Mouse (Mus musculus) kidney, embryonic 14.5 days (tissue): ENCODE data around the gene Zdhhc14. TPM values are rescaled to one million over a fixed set of nuclear protein-coding genes. Genes with fewer than 3 reads are reported as not detected.

Source experiments
- ATAC-seq: fragments of 200-750 bp; cut with Nextera tagmentation; 2 replicates; pipeline ENCODE4 v1.8.0; 2017; ENCODE audit warnings: moderate number of reproducible peaks, mild to moderate bottlenecking, moderate TSS enrichment, moderate library complexity; ENCODE audit not compliant: low FRiP score, low TSS enrichment
- H3K27ac ChIP-seq: fragments of 300-500 bp; sonication (generic); 2 replicates; pipeline ENCODE4 v1.5.1; 2014; ENCODE audit warnings: low read depth, mild to moderate bottlenecking, low read length, moderate library complexity, mixed read lengths
- H3K27me3 ChIP-seq: fragments of 300-500 bp; sonication (generic); 2 replicates; pipeline ENCODE4 v1.6.1; 2014; ENCODE audit warnings: mild to moderate bottlenecking, low read length; ENCODE audit not compliant: control insufficient read depth, insufficient read depth
- H3K36me3 ChIP-seq: fragments of 300-500 bp; sonication (generic); 2 replicates; pipeline ENCODE4 v1.6.1; 2014; ENCODE audit warnings: low read length, mixed read lengths; ENCODE audit not compliant: control insufficient read depth, insufficient read depth
- H3K4me1 ChIP-seq: fragments of 300-500 bp; sonication (generic); 2 replicates; pipeline ENCODE4 v1.6.1; 2014; ENCODE audit warnings: low read length, mixed read lengths; ENCODE audit not compliant: control insufficient read depth, insufficient read depth
- H3K4me2 ChIP-seq: fragments of 300-500 bp; sonication (generic); replicated peaks from 2 replicates; pipeline ENCODE4 v1.6.1; 2014; ENCODE audit warnings: low read depth, mild to moderate bottlenecking, low read length
- H3K4me3 ChIP-seq: fragments of 300-500 bp; sonication (generic); 2 replicates; pipeline ENCODE4 v1.5.1; 2014; ENCODE audit warnings: mild to moderate bottlenecking, low read length
- H3K9ac ChIP-seq: fragments of 300-500 bp; sonication (generic); 2 replicates; pipeline ENCODE4 v1.6.1; 2014; ENCODE audit warnings: low read depth, mild to moderate bottlenecking, low read length, moderate library complexity
- H3K9me3 ChIP-seq: fragments of 300-500 bp; sonication (generic); 2 replicates; pipeline ENCODE4 v1.6.1; 2016; ENCODE audit warnings: low read length; ENCODE audit not compliant: control insufficient read depth
- WGBS: fragments of 180-500 bp; shearing (Covaris S2); extraction: QIAGEN DNeasy Blood & Tissue Kit; methylation state at CpG from one replicate; pipeline ENCODE4 v1.1.7; 2014; 5-methylcytosine and 5-hydroxymethylcytosine counted together
- polyA plus RNA-seq: library from polyadenylated mRNA; unstranded; fragments of >200 nt; fragmentation: Nextera tagmentation; extraction: Ambion mirVana; gene quantifications from 2 replicates; pipeline ENCODE4 v1.2.1, GENCODE M21; 2014

Gene Zdhhc14
- polyA plus RNA-seq, 1 experiment from 2014 or later: 2.7 TPM

- no peaks in the 10 kb centered on the region for H3K9me3 ChIP-seq
- H3K27ac ChIP-seq: no peak overlapping the region
- 68% methylated on average over 7 of the region's 7 CpGs for WGBS
- no peak for ATAC-seq
- H3K36me3 ChIP-seq: no peaks in the 10 kb centered on the region
- no peaks in the 10 kb centered on the region for H3K4me1 ChIP-seq
- H3K9ac ChIP-seq: no peak overlapping the region
- no peak overlapping the region for H3K4me3 ChIP-seq
- H3K27me3 ChIP-seq: no peaks in the 10 kb centered on the region
- no peak overlapping the region for H3K4me2 ChIP-seq
These were observed 176.6 kb downstream of the Zdhhc14 start for GRCm38 (mm10) chr17:5668981-5669380.

GRCm38 (mm10) chr17:5675951-5676350 lies 183.6 kb downstream of the Zdhhc14 start:
- ATAC-seq: no peak; the same call in 1 of the 2 replicates
- Histone ChIP-seq H3K9ac (no peak overlapping the region), H3K27ac (no peak overlapping the region), H3K36me3 (no peaks in the 10 kb centered on the region), H3K27me3 (no peaks in the 10 kb centered on the region), H3K9me3 (no peaks in the 10 kb centered on the region), H3K4me2 (no peak overlapping the region), H3K4me1 (no peaks in the 10 kb centered on the region), H3K4me3 (no peak overlapping the region)
- 79% methylated on average over 8 of the region's 8 CpGs for WGBS

- H3K9ac ChIP-seq: no peak overlapping the region
- peak; percentile 91 for ATAC-seq
- H3K4me3 ChIP-seq: no peak overlapping the region
- no peaks in the 10 kb centered on the region for H3K27me3 ChIP-seq
- no peaks in the 10 kb centered on the region for H3K36me3 ChIP-seq
- 8% methylated on average over 1 of the region's 1 CpGs for WGBS
- no peaks in the 10 kb centered on the region for H3K9me3 ChIP-seq
- H3K27ac ChIP-seq: no peak overlapping the region
- H3K4me2 ChIP-seq: no peak overlapping the region
- H3K4me1 ChIP-seq: no peaks in the 10 kb centered on the region
These were observed 187.0 kb downstream of the Zdhhc14 start for GRCm38 (mm10) chr17:5679315-5679714.

- ATAC-seq: no peak
- Histone ChIP-seq H3K36me3 (no peaks in the 10 kb centered on the region), H3K9ac (no peak overlapping the region), H3K4me1 (no peaks in the 10 kb centered on the region), H3K9me3 (no peaks in the 10 kb centered on the region), H3K27me3 (no peaks in the 10 kb centered on the region), H3K27ac (no peak overlapping the region), H3K4me3 (no peak overlapping the region), H3K4me2 (no peak overlapping the region)
- 79% methylated on average over 7 of the region's 7 CpGs for WGBS
These were observed 193.0 kb downstream of the Zdhhc14 start for GRCm38 (mm10) chr17:5685324-5685723.

- Histone ChIP-seq H3K9me3 (no peaks in the 10 kb centered on the region), H3K36me3 (no peaks in the 10 kb centered on the region), H3K4me1 (no peaks in the 10 kb centered on the region), H3K27me3 (no peaks in the 10 kb centered on the region), H3K9ac (no peak overlapping the region), H3K27ac (no peak overlapping the region), H3K4me2 (no peak overlapping the region), H3K4me3 (no peak overlapping the region)
- no peak for ATAC-seq
- 71% methylated on average over 4 of the region's 4 CpGs for WGBS
These were observed 195.5 kb downstream of the Zdhhc14 start for GRCm38 (mm10) chr17:5687810-5688209.

- Histone ChIP-seq H3K9me3 (no peaks in the 10 kb centered on the region), H3K9ac (no peak overlapping the region), H3K4me2 (no peak overlapping the region), H3K36me3 (no peaks in the 10 kb centered on the region), H3K27ac (no peak overlapping the region), H3K4me1 (no peaks in the 10 kb centered on the region), H3K4me3 (no peak overlapping the region), H3K27me3 (no peaks in the 10 kb centered on the region)
- ATAC-seq: no peak
- WGBS: 89% methylated on average over 2 of the region's 2 CpGs
These were observed 195.9 kb downstream of the Zdhhc14 start for GRCm38 (mm10) chr17:5688222-5688621.

- Histone ChIP-seq H3K9ac (no peak overlapping the region), H3K27ac (no peak overlapping the region), H3K27me3 (no peaks in the 10 kb centered on the region), H3K36me3 (no peaks in the 10 kb centered on the region), H3K4me2 (no peak overlapping the region), H3K4me3 (no peak overlapping the region), H3K4me1 (no peaks in the 10 kb centered on the region), H3K9me3 (no peaks in the 10 kb centered on the region)
- no peak for ATAC-seq
These were observed 196.3 kb downstream of the Zdhhc14 start for GRCm38 (mm10) chr17:5688669-5689068.

- Histone ChIP-seq H3K4me2 (no peak overlapping the region), H3K9ac (no peak overlapping the region), H3K27ac (no peak overlapping the region), H3K9me3 (no peaks in the 10 kb centered on the region), H3K4me3 (no peak overlapping the region), H3K27me3 (no peaks in the 10 kb centered on the region), H3K36me3 (no peaks in the 10 kb centered on the region), H3K4me1 (no peaks in the 10 kb centered on the region)
- WGBS: 70% methylated on average over 8 of the region's 8 CpGs
- ATAC-seq: no peak
These were observed 198.6 kb downstream of the Zdhhc14 start for GRCm38 (mm10) chr17:5690746-5691535.

GRCm38 (mm10) chr17:5692661-5693060 lies 200.3 kb downstream of the Zdhhc14 start:
- no peak overlapping the region for H3K4me3 ChIP-seq
- H3K4me1 ChIP-seq: no peaks in the 10 kb centered on the region
- no peak overlapping the region for H3K4me2 ChIP-seq
- H3K9me3 ChIP-seq: no peaks in the 10 kb centered on the region
- no peaks in the 10 kb centered on the region for H3K27me3 ChIP-seq
- WGBS: 72% methylated on average over 3 of the region's 3 CpGs
- no peak for ATAC-seq
- H3K9ac ChIP-seq: no peak overlapping the region
- no peaks in the 10 kb centered on the region for H3K36me3 ChIP-seq
- H3K27ac ChIP-seq: no peak overlapping the region
